Mouse (Mus musculus): ENCODE results near the gene Rad54l2. TPM values are rescaled to one million over a fixed set of nuclear protein-coding genes. Genes with fewer than 3 reads are reported as not detected.

Gene Rad54l2
- total RNA-seq, 4 experiments from 2014 or later, result 10.3 to 11.1 (median 10.7) TPM

- no peak for DNase-seq (ENCODE audit: low spot score)
These were observed 34.7 kb downstream of the Rad54l2 start for GRCm38 (mm10) chr9:106754311-106754710.

DNA sequence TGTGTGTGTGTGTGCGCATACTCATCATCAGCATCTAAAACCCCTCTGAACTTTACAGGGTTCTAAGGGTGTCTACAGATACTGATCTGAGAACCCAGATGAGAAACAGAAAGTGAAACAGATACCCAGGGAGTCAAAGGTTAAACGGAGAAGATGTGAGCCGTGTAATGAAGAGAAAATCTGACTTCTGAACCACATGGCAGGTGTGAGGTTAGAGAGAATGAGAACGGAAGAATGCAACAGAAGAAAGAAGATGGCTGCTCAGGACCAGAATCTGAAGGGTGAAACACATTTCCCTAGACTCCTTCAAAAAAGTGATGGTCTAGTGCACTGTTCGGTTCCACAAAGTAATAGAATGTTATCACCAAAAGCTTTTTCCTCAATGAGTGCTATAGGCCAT, 36.9 kb downstream of the Rad54l2 start:
- no peak for DNase-seq (ENCODE audit: low spot score)

DNA sequence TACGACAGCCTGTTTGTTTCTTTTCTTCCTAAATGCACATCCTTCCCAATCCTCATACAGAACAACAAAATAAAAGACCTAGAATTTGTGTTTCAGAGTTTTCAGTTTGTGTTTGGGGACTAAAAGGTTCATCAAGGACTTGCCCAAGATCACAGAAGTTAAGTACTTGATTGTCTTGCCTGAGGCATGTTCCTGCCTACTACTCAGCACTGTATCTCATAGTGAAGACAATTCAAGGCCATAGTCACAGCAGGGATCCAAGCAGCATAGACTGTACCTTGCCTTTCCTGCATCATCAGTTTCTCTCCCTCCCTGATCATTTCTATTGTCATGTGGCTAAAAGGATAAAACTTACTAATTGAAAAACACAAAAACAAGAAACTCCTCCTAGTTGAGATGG, 49.0 kb downstream of the Rad54l2 start:
- DNase-seq (ENCODE audit: low spot score), result no peak

- no peak for DNase-seq (ENCODE audit: low spot score)
These were observed 49.9 kb downstream of the Rad54l2 start for GRCm38 (mm10) chr9:106739056-106739455.

GRCm38 (mm10) chr9:106738199-106738985, 50.6 kb downstream of the Rad54l2 start:
- no peak for DNase-seq (ENCODE audit: low spot score)

GRCm38 (mm10) chr9:106733690-106734089, 55.3 kb downstream of the Rad54l2 start:
- DNase-seq (ENCODE audit: low spot score), result no peak

DNA sequence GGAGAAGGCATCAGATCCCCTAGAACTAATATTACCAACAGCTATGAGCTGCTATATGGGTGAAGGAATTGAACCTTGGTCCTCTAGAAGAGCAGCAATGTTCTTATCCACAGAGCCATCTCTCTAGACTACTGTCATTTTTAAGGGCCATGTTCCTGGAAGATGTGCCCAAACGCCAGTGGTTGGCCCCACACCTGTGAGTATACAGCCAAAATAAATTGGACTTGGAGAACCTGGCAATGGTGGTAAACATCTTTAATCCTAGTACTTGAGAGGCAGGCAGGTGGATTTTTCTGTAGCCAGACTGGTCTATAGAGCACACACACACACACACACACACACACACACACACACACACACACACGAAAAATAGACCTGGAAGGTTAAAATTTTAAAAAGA, 59.6 kb downstream of the Rad54l2 start:
- DNase-seq (ENCODE audit: low spot score), result no peak

- DNase-seq (ENCODE audit: low spot score), result no peak
These were observed 62.1 kb downstream of the Rad54l2 start for GRCm38 (mm10) chr9:106726891-106727290.

DNA sequence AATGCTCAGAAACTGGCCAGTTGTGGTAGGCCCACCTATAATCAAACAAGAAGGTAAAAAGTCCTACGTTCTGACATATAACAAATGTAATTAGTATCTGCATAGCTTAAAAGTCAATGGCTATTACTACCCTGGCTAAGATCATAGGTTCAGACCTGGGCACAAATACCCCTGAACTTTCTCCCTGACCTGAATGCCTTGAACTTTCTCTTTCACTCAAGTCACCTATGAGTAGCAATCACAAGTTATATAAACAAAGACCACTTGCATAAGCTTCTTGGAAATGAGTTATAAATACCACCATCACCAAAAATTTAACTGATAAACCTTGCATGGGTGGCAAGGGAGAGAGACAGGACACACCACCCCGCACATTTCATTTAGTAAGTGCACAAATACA, 63.6 kb downstream of the Rad54l2 start:
- DNase-seq (ENCODE audit: low spot score), result no peak

DNA sequence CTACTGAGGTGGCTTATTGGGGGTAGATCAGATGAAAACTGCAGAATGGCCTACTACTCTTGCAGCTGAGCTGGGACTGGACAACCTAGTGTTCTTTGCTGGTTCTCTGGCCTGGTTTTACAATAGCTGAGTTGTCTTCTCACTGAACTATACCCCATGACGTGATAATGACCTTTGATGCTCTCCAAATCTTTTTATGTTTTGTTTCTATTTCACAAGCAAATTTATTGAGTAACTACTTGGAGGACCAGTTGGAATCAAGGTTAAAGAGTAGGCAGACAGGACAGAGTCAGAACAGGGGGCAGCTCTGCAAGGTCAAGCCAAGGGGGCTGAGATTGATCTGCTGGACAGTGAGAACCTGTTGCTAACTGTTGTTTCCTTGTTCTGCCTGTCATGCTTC, 64.1 kb downstream of the Rad54l2 start:
- no peak for DNase-seq (ENCODE audit: low spot score)

DNA sequence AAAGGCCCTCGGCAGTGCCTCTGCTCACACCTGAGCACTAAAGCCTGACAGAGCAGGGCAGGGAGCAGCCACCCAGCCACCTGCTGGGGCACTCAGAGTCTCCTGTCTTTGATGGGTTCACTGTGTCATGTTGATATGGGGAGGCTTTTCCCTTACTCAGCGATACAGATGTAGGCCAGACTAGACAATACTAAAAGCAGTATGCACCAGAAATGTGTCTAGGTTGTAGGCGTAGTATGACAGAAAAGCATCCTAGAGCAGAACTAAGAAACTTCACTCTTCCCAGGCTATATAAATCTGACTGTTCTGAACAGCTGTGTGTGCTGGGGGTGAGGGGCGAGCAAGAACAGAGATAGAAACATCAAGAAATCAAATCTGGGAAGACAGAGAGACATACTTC, 72.3 kb downstream of the Rad54l2 start:
- no peak for DNase-seq (ENCODE audit: low spot score)

DNA sequence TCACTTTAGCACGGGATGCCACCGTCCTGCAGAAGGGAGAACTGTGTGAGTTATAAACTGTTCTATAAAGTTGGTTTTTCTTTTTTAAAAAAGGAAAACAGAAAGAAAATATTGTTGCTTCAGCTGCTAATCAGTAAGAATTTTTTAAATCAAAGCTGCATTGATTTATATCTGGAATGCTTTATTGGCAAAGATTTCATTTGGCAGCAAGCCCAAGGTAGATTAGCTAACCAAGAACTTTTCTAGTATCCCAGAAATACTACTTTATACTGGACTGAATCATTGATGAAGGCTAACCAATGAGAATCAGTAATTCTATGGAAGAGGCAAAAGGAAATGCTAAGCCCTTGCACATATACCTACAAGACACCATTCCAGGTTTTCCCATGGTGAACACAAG, 72.8 kb downstream of the Rad54l2 start:
- no peak for DNase-seq (ENCODE audit: low spot score)

DNA sequence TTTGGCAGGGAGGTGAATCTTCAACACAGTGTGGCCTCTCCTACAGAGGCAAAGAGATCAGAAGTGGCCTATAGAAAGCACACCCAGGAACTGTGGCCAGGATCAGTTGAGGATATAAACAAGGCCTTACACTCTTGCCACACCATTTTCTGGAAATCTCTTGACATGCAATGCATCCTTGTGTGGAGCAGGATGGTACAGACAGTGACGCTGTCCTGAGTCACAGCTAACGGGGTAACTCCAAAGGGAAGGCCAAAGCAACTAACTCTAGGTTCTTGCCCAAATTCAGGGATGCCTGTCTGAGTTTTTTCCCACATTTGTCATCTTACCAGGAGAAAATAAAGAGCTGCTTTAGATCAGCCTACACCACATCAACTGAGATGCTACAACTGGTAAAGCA, 76.5 kb downstream of the Rad54l2 start:
- DNase-seq (ENCODE audit: low spot score), result no peak

DNA sequence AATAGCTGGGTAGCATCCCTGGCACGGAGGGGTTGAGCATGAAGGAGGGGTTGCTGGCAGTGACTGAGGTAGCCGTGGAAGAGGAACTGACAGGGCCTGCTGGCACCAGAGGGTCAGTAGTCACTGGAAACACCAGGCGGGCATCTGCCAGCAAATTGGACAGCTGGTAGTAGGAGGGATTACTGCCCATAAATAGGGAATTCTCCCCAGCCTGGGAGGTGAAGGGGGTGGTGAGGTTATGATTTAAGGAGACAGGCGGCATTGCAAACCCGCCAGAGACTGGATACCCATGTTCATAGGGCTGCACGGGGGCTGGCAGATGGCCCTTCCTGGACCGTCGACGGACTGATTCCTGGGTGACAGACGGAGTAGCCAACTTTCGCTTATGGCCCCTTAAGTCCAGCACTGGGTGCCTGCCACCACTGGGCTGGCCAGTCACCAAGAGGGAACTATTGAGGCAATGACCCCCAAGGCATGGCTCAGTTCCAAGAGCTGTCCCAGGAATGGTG, 96.0 kb downstream of the Rad54l2 start:
- no peak for DNase-seq (ENCODE audit: low spot score)

- DNase-seq (ENCODE audit: low spot score), result no peak
These were observed 100.2 kb downstream of the Rad54l2 start for GRCm38 (mm10) chr9:106688834-106689233.

GRCm38 (mm10) chr9:106686983-106687650, 101.9 kb downstream of the Rad54l2 start:
- peak; percentile 59 for DNase-seq (ENCODE audit: low spot score)

- peak; percentile 84 for DNase-seq (ENCODE audit: low spot score)
These were observed 103.5 kb downstream of the Rad54l2 start, which contains the start of gene Tex264 for GRCm38 (mm10) chr9:106685249-106686101. TSS of gene Tex264 (minus strand) at chr9:106685927.

DNA sequence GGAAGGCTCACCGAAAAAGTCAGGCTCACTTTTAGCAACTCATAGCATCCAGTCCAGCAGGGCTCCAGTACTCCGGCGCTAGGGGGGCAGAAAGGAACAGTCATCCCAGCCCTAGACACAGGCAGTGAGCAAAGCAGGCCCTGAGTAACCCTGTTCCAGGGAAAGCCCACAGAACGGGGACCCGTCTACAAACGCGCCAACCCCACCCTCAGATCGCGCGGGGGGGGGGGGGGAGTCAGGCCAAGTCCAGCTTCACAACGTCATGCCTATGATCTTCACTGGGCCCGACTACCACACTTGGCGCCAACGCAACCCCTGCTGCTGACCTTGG, 104.1 kb downstream of the Rad54l2 start:
- no peak for DNase-seq (ENCODE audit: low spot score)

DNA sequence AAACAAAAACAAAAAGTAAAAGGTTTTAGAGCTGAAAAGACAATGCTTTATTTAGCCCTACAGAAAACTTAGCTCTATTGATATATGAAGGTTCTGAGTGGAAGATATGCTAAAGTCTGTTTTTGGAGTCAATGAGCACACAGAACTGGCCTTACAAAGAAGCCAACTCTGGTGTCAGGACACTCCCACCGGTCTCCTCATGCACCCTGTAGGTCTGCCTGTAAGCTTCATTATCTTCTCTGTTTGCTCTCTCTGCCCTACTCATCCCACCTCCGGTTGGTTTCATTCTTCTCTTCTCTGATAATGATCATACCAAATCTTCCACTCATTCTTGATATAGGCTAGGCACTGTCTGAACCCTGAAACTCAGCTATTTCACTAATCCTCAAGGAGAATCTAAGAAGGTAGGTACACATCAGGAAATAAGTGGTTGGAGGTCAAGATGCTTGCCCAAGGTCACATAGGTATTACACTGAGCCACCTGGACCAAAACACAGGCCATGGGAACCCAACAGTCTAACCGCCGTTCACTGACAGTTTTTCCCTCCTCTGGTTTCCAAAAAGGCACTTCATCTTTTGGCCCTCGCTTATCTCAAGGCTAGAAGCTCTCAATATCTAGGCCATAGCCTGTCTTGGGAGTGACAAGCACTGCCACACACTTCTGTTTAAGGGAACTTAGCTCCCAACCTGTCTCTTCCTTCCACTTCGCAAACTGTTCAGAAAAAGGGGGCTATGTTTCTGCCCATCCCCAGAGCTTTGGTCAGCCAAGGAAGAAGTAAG, 104.7 kb downstream of the Rad54l2 start:
- DNase-seq (ENCODE audit: low spot score), result no peak

- DNase-seq (ENCODE audit: low spot score), result no peak
These were observed 108.0 kb downstream of the Rad54l2 start for GRCm38 (mm10) chr9:106681026-106681425.

- no peak for DNase-seq (ENCODE audit: low spot score)
These were observed 110.8 kb downstream of the Rad54l2 start for GRCm38 (mm10) chr9:106678242-106678641.

Data from heart, adult 8-10 months (tissue).